Mouse (Mus musculus) left cerebral cortex, postnatal 10 days (tissue): Measurements from ENCODE around the gene Spata46. TPM values are rescaled to one million over a fixed set of nuclear protein-coding genes. Genes with fewer than 3 reads are reported as not detected.

Experiments used
- DNase-seq, 2 experiments: peaks; one replicate each; pipeline ENCODE4 v3.0.0; 2021 to 2022; ENCODE audit warnings: low spot score in 2 of 2, mixed read lengths in 1 of 2; ENCODE audit errors: extremely low spot score in 1 of 2
- intact Hi-C: fragments of 180-260 bp; cut with DNase I; formaldehyde crosslinking; loops from one replicate; pipeline ENCODE4 v1.15.1; 2025
- total RNA-seq, 2 experiments: library from RNA; stranded (reverse); gene quantifications; 2 replicates each; pipeline ENCODE4 v1.2.3; 2021

The Spata46 gene
- total RNA-seq, 2 experiments from 2014 or later, result not detected

- intact Hi-C loops, result no loop called here
- DNase-seq, result no peak
These were observed 16.7 kb downstream of the Spata46 start for GRCm38 (mm10) chr1:170325277-170325676.

GRCm38 (mm10) chr1:170331926-170332325 lies 23.3 kb downstream of the Spata46 start:
- DNase-seq, result no peak
- intact Hi-C loops, result no loop called here

- intact Hi-C loops, result no loop called here
- no peak for DNase-seq
These were observed 24.2 kb downstream of the Spata46 start for GRCm38 (mm10) chr1:170332775-170333174.

GRCm38 (mm10) chr1:170339943-170340342 lies 31.3 kb downstream of the Spata46 start:
- DNase-seq, result no peak
- intact Hi-C loops, result no loop called here

GRCm38 (mm10) chr1:170343081-170343480 lies 34.5 kb downstream of the Spata46 start:
- intact Hi-C loops, result no loop called here
- no peak for DNase-seq

GRCm38 (mm10) chr1:170343906-170344305 lies 35.3 kb downstream of the Spata46 start:
- intact Hi-C loops, result no loop called here
- no peak for DNase-seq

GRCm38 (mm10) chr1:170346266-170346665 lies 37.7 kb downstream of the Spata46 start:
- intact Hi-C loops, result no loop called here
- no peak for DNase-seq

GRCm38 (mm10) chr1:170351080-170351479 lies 42.5 kb downstream of the Spata46 start:
- intact Hi-C loops, result no loop called here
- no peak for DNase-seq

GRCm38 (mm10) chr1:170353335-170353734 lies 44.7 kb downstream of the Spata46 start:
- no peak for DNase-seq
- intact Hi-C loops, result no loop called here

GRCm38 (mm10) chr1:170360183-170360915 lies 51.7 kb downstream of the Spata46 start:
- intact Hi-C loops, result no loop called here
- no peak for DNase-seq

Other genes starting within 250 kb of the Spata46 start
- gene Ddr2, start 198.0 kb upstream of the Spata46 start, total RNA-seq, result 1 to 10 TPM; 5.9 to 7.7 TPM
- gene Uap1, start 133.8 kb upstream of the Spata46 start, total RNA-seq, result 10 to 100 TPM; 62.5 to 66.7 TPM
- 100 to 1,000 TPM; 139 to 144 TPM for gene Uhmk1, start 93.4 kb upstream of the Spata46 start, total RNA-seq
- gene Sh2d1b2, start 76.1 kb upstream of the Spata46 start, total RNA-seq, result not detected
- gene Sh2d1b1, start 31.5 kb upstream of the Spata46 start, total RNA-seq, result not detected
- 1 to 10 TPM; 2.1 to 2.3 TPM for gene Gm7694, start 2.5 kb upstream of the Spata46 start, total RNA-seq